Mouse (Mus musculus) cortical plate, adult 2 months (tissue): ENCODE measurements at regions not wholly inside any gene's neighbourhood (a gene's known extent, or its start where the extent isn't known, plus 50 kb on each side); places are given as distances from the start of the nearest gene placed in this dataset.

Experiments used
- CTCF ChIP-seq: fragments of 200-500 bp; IDR thresholded peaks from 2 replicates; pipeline ENCODE4 v1.5.1; 2011; ENCODE audit warnings: mild to moderate bottlenecking, control low read depth, low read length; ENCODE audit not compliant: insufficient read depth; ENCODE audit errors: extremely low read depth
- POLR2A ChIP-seq: fragments of 200-500 bp; IDR thresholded peaks from 2 replicates; pipeline ENCODE4 v1.6.1; 2011; ENCODE audit warnings: mild to moderate bottlenecking, low read length, control low read depth; ENCODE audit not compliant: insufficient read depth; ENCODE audit errors: extremely low read depth

DNA sequence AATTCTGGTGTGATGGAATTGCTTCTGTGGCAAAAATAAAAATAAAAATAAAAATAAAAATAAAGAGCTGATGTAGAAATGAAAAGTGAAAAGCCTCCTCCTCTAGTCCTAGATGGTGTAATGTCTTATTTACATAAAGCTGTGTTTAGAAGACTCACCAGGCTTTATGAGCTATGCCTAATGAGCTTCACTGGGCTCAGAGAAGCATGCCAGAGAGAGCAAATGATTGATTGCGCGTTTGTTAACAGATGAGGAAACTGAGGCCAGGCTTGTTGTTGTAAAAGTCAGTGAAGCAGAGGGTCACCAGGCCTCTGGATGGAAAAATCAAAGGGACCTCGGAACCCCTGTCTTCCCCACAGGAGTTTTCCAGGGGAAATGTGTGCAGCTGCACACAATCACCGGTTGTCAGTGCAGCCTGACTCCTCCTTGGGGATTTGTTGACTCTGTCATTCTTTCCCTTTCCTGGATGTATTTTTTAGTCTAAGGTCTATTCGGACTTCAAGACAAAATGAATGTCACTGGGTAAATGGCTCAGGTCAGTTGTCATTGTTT is 213.8 kb downstream of the Stim2 start:
- no peak for TF ChIP-seq POLR2A
- TF ChIP-seq CTCF = no peak
